Mouse (Mus musculus) adrenal gland, postnatal 10 days (tissue): Measurements from ENCODE around the gene Fam84b. TPM values are rescaled to one million over a fixed set of nuclear protein-coding genes. Genes with fewer than 3 reads are reported as not detected.
A peak's percentile ranks its signal among the peaks of the same experiment; 100 is the strongest.
"Not testable (repeated sequence)": the region's sequence is repeated elsewhere in the genome, so short reads cannot be mapped to it uniquely, and the experiment has no call there.

Source experiments
- DNase-seq: peaks from one replicate; pipeline ENCODE4 v3.0.0; 2021; ENCODE audit warnings: mixed read lengths
- long read RNA-seq, 2 experiments: library from polyadenylated mRNA; stranded (forward); transcript quantifications; one replicate each; pipeline ENCODE4 v2.0.0; 2021
- total RNA-seq, 2 experiments: library from RNA; stranded (reverse); gene quantifications; 2 replicates each; pipeline ENCODE4 v1.2.3; 2021

Fam84b gene
- 10 to 100 TPM; 16.7 to 20.5 TPM for total RNA-seq
- long read RNA-seq, experiment 1, partial matches to known transcripts: 0 of 5 reads
- long read RNA-seq, experiment 1, other reads (novel, unspliced or antisense): 5 of 5 reads
- long read RNA-seq, experiment 2, full-length matches to known transcripts: 6 of 13 reads
- long read RNA-seq, experiment 2, partial matches to known transcripts: 0 of 13 reads
- long read RNA-seq, experiment 2, other reads (novel, unspliced or antisense): 7 of 13 reads

DNA sequence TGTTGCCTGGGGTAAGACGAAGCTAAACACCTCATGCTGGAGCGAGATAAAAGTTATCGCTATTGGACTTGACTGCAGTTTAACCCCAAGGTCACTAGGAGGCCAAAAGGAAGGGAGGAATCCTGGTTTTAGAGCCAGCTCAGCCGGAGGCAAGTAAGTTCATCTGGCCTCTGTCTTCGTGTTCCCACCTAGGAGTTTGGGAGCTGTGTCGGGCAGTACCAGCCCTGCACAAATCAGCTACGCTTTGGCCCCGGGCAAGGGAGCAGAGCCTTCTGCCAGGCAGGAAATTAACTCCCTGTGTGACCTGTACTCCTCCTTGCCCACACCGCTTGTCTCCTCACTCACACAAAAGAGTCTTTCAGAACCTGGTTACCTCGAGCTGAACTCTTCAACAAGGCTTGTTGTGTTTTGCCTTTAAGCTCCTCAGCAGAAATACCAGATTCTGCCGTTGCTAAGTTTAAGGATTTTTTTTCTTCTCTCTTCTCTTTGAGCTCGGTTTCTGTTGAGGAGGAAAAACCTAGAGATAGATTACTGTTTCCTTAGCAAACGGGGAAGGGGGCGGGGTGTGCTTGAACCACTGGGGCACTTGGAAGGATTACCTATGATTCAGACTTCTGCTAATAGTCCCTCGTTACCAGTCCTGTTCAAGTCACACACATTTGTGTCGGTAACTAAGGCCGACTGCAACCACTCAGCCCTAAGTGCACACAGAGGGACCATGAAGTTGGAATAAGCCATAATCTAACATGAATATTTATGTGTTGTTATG lies at the start of gene Fam84b:
Gene Fam84b, minus strand, starts transcription at position 548 of the 769 bp plus-strand sequence.
- DNase-seq: peak; percentile 28

DNA sequence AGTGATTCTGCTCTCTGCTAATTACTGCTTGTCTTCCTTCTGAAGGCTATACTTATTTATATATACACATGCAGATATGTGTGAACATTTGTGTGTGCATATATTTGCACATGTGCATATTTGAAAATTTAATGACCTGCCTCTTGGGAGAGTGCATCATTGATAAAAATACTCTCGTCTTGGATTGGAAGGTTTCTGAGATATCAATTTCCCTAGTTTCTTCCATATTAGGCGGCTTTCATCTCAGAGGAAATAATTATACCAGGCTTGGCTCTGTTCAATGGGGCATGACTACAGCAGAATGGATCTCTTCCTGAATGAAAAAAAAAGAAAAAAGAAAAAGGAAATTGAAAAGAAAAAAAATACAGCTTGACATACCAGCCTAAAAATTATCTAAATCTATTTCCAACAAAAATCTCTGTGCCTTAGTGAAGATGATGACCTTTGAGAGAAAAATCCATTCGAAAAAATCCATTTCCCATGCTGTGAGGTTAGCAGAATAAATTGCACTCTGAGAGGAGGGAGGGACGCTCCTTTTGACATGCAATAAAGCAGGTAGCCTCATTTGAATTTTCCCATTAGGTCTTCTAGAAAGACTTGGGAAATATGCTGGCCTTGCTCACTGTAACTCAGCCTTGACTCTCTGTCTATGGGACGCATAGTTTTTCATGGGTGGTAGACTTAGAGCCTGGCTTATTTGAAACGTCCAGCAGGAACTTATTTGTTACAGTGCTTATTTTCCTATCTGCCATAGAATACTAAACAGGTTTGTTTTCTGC lies 44.8 kb upstream of the Fam84b start:
- DNase-seq: no peak

DNA sequence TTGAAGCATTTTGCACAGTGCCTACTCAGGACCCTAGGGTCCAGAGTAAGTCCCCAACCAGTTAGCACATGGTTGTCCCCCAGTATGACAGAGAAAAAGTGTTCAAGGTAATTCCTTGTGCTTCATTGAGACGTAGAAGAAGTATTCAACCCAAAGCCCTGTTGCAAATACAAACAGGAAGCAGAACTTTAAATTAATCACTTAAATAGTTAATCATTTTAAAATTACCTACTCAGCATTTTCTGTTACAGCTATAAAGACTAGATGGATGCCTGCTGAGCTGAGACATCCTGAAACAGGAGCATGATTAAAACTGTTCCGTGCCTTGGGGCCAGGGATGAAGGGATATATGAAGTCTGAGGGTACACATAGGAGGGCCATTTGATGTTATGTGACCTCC lies 42.5 kb upstream of the Fam84b start:
- DNase-seq: no peak

DNA sequence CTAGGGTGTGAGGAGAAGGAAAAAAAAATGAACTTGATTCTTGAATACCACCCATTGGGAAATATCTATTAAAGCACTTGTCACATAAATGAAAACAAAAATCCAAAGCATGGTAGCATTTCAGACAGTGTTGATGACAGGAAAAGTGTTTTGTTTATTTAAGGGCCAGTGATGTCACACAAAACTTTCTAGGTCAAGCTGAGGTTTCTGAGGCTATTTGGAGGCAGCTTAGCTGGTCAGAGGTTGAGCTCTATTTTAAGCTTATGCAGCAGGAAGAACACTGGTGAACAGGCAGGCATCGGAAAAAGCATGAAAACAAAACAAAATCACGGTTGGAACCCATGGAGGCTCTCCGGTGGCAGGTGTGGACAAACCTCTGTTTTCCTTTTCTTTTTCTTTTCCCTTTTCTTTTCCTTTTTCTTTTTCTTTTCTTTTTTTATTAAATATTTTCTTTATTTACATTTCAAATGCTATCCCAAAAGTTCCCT lies 39.4 kb upstream of the Fam84b start:
- peak; percentile 10 for DNase-seq

DNA sequence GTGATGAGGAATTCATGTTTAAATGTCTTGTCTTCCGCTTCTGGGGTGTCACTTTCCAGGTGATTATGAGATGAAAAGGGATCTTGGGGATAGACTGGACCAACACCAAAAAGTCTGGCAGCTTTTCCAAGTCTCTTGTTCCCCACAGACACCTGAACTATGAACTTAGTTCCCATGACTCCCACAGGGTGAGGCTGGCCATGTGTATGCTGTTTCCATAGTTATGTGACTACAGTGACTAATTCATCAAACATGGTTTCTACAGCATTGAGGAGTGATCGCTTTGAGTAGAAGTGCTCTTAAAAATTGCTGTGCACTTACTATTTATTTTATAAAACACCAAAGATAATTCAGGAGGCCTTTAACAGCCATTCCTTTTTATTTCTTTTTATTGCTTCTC lies 35.1 kb upstream of the Fam84b start:
- DNase-seq: no peak

DNA sequence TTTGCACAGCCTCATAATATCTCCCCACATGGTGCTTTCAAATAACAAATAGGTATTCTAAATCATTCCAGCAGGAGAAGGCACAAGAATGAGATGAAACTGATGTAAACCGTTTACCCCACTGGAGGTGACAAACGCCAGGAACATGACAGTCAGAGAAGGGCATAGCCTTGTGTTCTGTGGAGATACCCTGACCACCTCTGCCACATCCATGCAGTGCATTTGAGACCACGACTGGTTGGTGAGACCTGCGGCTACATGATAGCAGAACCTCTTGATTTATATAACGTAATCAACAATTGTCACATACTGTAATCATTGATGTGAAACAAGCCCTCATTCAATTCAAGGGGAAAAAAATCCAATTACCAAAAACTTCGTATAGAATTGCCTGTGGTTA lies 22.1 kb upstream of the Fam84b start:
- no peak for DNase-seq

DNA sequence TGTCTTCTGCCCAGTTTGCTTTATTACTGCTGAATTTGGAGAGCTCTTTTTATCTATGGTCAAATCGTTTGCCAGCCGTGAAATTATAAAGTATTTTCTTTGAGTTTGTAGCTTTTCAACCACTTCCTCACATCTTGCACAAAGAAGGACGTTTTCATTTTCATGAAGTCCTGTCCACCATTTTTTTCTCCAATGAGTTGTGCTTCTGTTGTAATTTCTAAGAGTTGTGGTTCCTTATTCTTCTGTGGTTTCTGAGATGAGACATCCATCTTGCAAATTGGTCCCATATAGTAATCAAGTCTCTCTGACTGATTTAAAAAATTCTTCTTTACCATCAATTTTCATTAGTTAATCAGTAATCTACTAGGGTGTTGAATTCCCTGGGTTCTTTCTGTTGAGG lies 8.8 kb upstream of the Fam84b start:
- DNase-seq: no peak

DNA sequence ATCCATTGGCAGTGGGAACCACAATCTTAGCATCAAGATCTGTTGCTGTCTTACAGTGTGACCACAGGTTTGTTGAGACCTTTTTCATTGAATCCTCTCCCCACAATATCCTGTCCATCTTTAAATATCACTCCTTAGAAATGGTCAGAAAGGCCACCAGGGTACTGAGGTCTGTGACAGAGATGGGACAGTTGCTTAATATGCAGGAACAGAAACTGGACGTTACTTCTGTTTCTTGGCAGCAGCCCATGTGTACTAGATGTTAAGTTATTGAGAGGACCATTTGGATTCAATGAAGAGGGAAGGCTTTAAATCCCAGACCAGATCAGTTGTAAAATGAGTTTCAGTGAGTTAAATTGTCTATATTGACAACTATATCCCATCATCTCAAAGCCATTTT lies 1.5 kb upstream of the Fam84b start:
- no peak for DNase-seq

DNA sequence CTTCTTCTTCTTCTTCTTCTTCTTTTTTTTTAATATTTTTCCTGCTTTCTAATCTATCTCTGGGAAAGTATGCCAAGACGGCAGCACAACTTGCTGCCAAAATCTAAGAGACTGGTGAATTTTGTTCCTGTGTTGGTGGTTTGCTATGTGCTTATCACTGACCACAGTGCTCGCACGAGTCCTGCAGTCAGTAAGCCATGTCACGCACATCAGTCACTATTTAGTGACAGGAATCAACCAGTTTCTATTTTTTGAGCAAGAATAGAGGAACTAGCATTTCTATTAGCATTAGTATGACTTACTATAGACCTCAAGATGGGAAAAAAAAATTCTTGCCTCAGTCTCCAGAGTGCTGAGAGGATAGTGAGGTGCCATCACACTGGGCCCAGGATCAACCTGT lies 573 bp upstream of the Fam84b start:
- no peak for DNase-seq

DNA sequence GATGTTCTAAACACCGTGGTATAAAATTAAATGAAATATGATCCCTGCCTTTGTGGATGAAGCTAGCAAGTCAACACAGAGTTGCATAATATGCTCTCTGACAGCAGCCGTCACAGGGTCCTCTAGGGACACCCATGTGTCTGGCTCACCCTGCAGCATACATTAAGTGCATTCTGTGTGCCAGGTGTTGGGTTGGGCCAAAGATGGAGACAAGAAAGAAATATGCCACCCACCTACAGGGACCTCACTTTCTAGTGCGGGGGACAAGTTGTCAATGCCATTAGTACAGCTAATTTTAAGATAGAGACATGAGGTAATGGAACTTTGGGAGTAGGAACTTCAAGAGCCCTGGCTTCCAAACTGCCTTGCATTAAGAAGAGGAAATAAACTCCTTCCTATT lies 4.9 kb downstream of the Fam84b start:
- no peak for DNase-seq

DNA sequence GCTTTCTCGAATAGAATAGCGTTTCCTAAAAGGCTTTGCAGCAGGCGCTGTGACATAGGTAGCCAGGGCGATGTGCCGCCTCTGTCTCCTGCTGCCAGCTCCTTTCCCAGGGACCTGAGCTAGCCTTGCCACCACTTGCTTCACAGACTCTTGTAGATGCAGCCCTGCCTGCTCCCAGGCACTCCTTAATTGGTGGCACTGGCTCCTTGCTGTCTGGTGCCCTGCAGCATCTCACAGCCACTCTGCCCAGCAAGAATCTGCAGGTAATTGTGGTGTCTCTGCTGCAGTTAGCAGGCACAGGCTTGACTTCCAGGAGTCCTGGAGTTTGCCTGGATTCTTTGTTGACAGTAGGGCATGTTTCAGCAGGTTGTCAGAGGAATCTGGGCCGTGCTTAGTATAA lies 7.3 kb downstream of the Fam84b start:
- DNase-seq: no peak

DNA sequence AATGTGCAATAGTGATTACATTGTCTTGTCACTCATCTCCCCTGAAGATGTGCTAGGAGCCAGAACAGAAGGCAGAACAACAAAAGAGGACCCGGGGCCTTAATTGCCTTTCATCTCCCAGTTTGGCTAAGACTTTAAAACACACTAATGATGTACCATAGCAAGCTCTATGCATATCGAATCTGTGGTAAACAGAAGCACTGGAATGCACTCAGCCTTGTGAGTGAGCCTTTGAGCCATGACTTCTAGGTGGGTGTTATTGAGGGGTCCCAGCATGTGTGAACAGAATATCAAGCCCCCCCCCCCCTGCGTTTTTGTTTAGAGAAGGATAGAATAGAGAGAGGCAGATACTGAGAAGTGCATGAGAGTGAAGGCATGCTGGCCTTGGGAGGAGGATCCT lies 7.7 kb downstream of the Fam84b start:
- no peak for DNase-seq

DNA sequence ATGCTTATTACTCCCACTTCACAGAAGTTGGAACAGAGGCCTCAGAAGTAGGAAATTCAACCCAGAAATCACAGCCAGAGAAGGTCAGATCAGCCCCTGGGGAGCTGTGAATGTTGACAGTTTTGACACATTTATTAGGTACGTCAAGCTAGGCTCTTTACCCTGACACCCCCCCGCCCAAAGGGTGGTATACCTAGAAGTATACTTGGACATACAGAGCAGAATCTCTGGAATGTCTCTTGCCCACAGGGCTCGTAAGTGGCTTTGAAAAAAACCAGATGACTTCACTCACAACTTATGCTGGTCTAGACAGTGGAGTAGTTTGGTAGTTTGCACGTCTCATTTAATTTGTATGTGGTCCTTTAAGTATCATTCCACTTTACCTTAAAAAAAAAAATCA lies 11.8 kb downstream of the Fam84b start:
- DNase-seq: no peak

DNA sequence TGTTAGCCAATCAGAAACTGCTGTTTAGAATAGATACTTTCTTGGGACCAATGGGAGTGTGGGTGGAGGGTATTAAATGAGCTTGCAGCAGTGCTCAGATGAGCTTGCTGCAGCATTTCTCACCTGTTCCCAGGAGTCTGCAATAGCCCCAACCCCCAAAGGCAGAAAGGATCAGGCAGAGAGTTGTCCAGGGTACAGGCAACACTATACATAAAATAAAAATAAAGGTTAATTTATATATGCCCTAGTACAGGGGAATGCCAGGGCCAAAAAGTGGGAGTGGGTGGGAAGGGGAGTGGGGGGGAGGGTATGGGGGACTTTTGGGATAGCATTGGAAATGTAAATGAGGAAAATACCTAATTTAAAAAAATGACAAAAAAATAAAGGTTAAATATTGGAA lies 12.3 kb downstream of the Fam84b start:
- DNase-seq: not testable (repeated sequence)

DNA sequence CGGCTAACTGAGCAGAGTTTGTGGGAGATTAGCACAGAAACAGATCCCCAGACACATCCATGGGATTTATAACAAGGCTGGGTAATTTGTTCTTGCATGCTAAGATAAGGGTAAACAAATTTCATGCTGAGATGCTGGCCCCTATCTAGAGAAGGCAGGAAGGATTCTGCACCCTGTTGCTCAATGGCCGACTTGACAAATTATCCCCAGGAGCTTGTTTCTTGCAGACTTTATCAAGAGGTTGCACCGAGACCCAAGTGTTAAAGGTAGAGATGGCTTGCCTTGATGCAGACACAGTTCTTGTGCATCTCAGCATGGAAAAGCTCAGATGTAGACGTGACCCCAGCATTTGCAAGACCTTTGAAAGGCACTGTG lies 13.3 kb downstream of the Fam84b start:
- no peak for DNase-seq

DNA sequence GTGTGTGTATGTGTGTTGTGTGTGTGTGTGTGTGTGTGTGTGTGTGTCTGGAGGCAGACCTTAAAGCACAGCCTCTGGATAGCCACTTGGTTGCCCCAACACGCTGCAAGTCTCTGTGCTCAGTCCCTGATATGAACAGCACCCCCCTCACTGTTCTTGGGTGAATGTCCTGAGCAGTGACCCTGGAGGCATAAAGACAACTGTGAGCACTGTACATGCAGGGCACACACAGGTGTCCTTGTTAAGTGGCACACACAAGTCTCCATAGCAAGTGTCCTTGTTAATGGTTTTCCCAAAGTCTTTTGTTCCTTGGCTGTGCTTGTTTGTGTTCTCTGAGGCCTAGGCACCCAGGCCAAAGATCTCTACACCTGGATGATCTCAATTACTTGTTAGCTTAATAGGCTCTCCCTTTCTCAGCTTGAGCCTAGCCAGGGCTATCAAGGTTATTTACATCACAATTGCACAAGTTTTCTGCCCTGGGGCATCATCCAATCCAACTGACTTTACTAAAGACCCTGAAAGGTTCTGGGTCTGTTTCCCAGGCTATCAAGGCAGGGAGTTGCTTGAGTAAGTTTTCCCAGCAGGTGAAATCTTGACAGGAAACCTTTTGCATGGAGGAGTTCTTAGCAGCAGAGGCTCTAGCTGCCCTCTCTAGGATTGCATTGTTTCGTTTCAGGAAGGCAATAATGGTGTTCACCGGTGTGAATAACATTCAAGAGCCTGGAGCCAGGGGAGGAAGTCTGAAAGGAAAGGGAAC lies 13.9 kb downstream of the Fam84b start:
- DNase-seq: no peak

DNA sequence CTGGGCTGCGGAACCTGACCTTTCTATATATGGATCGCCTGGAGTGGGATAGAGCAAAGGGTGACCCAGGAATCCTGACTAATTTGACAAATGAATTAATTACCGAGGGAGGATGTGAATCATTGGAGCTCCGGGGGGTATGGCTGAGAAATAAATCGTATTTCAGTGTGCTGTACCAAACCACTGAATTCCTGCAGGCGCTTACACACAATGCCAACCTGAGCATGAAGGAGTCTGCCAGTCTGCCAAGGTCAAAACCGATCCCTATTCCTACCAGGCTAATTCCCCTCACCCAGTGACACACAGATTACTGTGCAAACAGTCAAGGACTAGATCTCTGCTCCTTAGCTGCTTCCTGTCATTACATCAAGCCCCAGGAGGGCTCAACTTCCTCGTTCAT lies 15.4 kb downstream of the Fam84b start:
- DNase-seq: peak; percentile 40

DNA sequence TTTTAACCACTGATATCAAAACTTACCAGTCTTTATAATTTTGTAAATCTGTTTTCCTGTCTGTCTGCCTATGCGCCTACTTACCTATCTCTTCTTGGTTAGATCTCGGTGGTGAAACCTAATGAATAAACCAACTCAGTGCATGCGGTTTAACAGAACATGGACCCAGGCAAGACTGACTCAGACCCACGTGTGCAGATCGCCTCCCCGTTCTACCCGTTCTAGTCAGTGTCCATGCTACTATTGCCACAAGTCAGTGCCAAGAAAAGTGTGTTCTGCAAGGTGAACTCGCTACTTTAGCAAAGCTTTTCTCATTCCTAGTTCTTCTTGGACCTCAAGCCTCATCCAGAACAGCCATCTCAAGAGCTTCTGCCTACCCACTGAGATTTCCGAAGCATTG lies 15.9 kb downstream of the Fam84b start:
- DNase-seq: no peak

DNA sequence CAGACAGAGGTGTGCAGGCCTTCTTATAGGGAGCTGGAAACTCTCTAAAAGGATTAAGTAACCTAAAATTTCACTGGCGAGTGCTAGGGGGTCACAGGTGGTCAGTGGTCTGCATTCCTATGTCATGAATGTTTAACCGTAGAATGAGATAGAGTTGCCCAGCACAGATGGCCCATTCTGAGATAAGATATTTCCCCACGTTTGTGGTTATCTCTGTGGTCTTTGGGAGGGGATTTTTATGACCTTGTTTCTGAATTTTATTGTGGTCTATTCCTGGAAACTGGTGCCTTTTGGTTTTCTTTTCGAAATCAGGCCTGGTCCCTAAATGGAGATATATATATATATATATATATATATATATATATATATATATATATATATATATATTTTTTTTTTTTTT lies 17.3 kb downstream of the Fam84b start:
- DNase-seq: no peak

DNA sequence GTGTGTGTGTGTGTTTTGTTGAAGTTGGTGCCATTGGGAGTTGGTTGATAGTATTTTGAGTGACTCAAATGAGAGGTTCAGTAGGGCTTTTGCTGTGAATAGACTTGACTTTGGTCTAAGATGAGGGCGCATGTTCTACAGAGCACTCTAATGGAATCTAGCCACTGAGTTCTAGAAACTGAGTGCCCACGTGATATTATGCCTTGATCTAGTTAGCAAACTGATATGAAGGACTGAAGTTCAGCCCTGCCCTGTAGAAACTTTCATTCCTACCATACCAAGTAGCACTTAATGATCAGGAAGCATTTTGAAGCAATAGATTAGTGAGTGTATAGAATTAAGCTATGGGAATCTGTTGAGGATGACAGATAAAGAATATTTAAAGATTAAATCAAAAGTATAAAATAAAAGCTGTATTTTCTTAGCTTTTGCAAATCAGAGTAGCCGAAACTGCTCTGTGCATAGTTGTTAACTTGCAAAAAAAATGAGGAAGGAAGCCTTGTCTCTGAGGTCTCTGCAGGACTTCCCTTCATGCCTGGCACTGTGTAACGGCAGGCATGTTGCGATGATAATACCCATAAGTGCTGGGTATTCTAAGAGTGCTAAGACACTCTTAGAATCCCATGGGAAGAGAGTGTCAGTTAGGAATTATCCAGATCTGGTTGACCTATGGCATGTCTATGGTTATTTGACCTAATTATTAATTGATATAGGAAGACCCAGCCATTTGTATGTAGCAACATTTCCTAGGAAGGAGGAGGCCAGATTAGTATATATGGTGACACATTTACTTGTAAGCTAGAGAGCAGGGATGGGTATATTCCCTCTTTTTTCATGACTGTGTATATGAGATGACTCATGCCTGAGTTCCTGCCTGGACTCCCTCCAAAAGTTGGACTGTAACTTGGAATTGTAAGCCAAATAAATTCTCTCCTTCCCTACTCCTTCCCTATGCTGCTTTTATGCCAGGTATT lies 18.7 kb downstream of the Fam84b start:
- no peak for DNase-seq
